Mouse (Mus musculus) brain, embryonic 14.5 days (tissue): ENCODE measurements at regions not wholly inside any gene's neighbourhood (a gene's known extent, or its start where the extent isn't known, plus 50 kb on each side); places are given as distances from the start of the nearest gene placed in this dataset.

ENCODE experiments used
- CTCF ChIP-seq: fragments of 200-500 bp; IDR thresholded peaks from 2 replicates; pipeline ENCODE4 v1.5.1; 2012; ENCODE audit warnings: inconsistent platforms, mild to moderate bottlenecking, moderate library complexity, borderline replicate concordance; ENCODE audit not compliant: insufficient read depth, insufficient read length; ENCODE audit errors: extremely low read depth
- POLR2A ChIP-seq: fragments of 200-500 bp; IDR thresholded peaks from 2 replicates; pipeline ENCODE4 v1.6.1; 2012; ENCODE audit warnings: mild to moderate bottlenecking, inconsistent platforms, borderline replicate concordance; ENCODE audit not compliant: poor library complexity, insufficient read depth, insufficient read length, severe bottlenecking; ENCODE audit errors: extremely low read depth

- no peak for TF ChIP-seq CTCF
- no peak for TF ChIP-seq POLR2A
Observed at GRCm38 (mm10) chr16:61911164-61911563, 875.5 kb downstream of the Nsun3 start.
